15 mouse cellular contexts compared by ENCODE assay signal in genomic region chr11:70816770-70817169, GRCm38 (mm10). TPM values are rescaled to one million over a fixed set of nuclear protein-coding genes. Genes with fewer than 3 reads are reported as not detected.
"Had no signal": no experiment of that assay in that cellular context is flagged by ENCODE, and none has a peak within 500 bp of the region (broad histone marks: within the 10 kb centered on the region; RNA-seq: fewer than 3 reads in every experiment).

No protein-coding gene starts in this region.

- H3K4me1 ChIP-seq: midbrain, embryonic 10.5 days; midbrain, embryonic 12.5 days; stomach, embryonic 15.5 days had no signal

- H3K4me2 ChIP-seq: lung, embryonic 14.5 days; midbrain, embryonic 12.5 days; neural tube, embryonic 13.5 days; stomach, embryonic 15.5 days had no signal

- ATAC-seq: midbrain, embryonic 16.5 days had no signal

- H3K27me3 ChIP-seq: midbrain, embryonic 12.5 days; neural tube, embryonic 13.5 days; stomach, embryonic 15.5 days had no signal

- H3K36me3 ChIP-seq: midbrain, embryonic 10.5 days; midbrain, embryonic 12.5 days; neural tube, embryonic 13.5 days; stomach, embryonic 15.5 days had no signal

- H3K9ac ChIP-seq: lung, embryonic 14.5 days; midbrain, embryonic 12.5 days; neural tube, embryonic 13.5 days; stomach, embryonic 15.5 days had no signal

- H3K9me3 ChIP-seq: midbrain, embryonic 10.5 days; midbrain, embryonic 12.5 days; neural tube, embryonic 13.5 days; stomach, embryonic 15.5 days had no signal

- H3K4me3 ChIP-seq: midbrain, embryonic 10.5 days; midbrain, embryonic 12.5 days; myocyte; neural tube, embryonic 13.5 days; stomach, embryonic 15.5 days had no signal

- H3K27ac ChIP-seq: midbrain, embryonic 10.5 days; midbrain, embryonic 12.5 days; neural tube, embryonic 13.5 days; stomach, embryonic 15.5 days; stomach, postnatal 0 days had no signal

- DNase-seq: lung, adult 18-20 months; lung, embryonic 14.5 days; lung, postnatal 10 days; lung, postnatal 4 days; midbrain, embryonic 14.5 days; thymus, adult 2 months; thymus, postnatal 25 days; thymus, postnatal 4 days had no signal

RNA-seq across cellular contexts. Expression of gene Scimp, which starts 4.4 kb away (rescaled TPM):
- polyA plus RNA-seq: lung, embryonic 14.5 days; midbrain, embryonic 10.5 days; midbrain, embryonic 12.5 days; midbrain, embryonic 16.5 days; neural tube, embryonic 13.5 days had no signal
